Mouse (Mus musculus) thymus, adult 2 months (tissue): ENCODE measurements at regions not wholly inside any gene's neighbourhood (a gene's known extent, or its start where the extent isn't known, plus 50 kb on each side); places are given as distances from the start of the nearest gene placed in this dataset.

ENCODE experiments used
- DNase-seq: peaks from one replicate; pipeline ENCODE4 v3.0.0; 2021
- H3K27ac ChIP-seq: fragments of 200-500 bp; 2 replicates; pipeline ENCODE4 v1.5.1; 2012; ENCODE audit warnings: low read length, control low read depth; ENCODE audit not compliant: control insufficient read depth, insufficient read depth
- H3K27me3 ChIP-seq: fragments of 200-500 bp; 2 replicates; pipeline ENCODE4 v1.6.1; 2012; ENCODE audit warnings: mild to moderate bottlenecking, low read length, moderate library complexity, mixed read lengths; ENCODE audit not compliant: control insufficient read depth, insufficient read depth
- H3K36me3 ChIP-seq: fragments of 200-500 bp; 2 replicates; pipeline ENCODE4 v1.6.1; 2012; ENCODE audit warnings: mild to moderate bottlenecking, low read length, moderate library complexity; ENCODE audit not compliant: control insufficient read depth, insufficient read depth
- H3K4me1 ChIP-seq: fragments of 200-500 bp; replicated peaks from 2 replicates; pipeline ENCODE4 v1.6.1; 2012; ENCODE audit warnings: low read length; ENCODE audit not compliant: control insufficient read depth, insufficient read depth
- H3K4me3 ChIP-seq: fragments of 200-500 bp; 2 replicates; pipeline ENCODE4 v1.5.1; 2012; ENCODE audit warnings: mild to moderate bottlenecking, low read length, control low read depth, moderate library complexity; ENCODE audit not compliant: control insufficient read depth, insufficient read depth
- CTCF ChIP-seq: fragments of 200-500 bp; IDR thresholded peaks from 2 replicates; pipeline ENCODE4 v1.5.1; 2012; ENCODE audit warnings: mild to moderate bottlenecking, control low read depth, low read length, moderate library complexity, borderline replicate concordance; ENCODE audit not compliant: control insufficient read depth, poor library complexity, insufficient read depth; ENCODE audit errors: extremely low read depth
- POLR2A ChIP-seq: fragments of 200-500 bp; IDR thresholded peaks from 2 replicates; pipeline ENCODE4 v1.6.1; 2012; ENCODE audit warnings: mild to moderate bottlenecking, low read length, control low read depth, moderate library complexity; ENCODE audit not compliant: control insufficient read depth, poor library complexity, insufficient read depth; ENCODE audit errors: extremely low read depth
- WGBS: fragments of 180-500 bp; shearing (Covaris S2); methylation state at CpG from one replicate; pipeline ENCODE4 v1.1.7; 2018; 5-methylcytosine and 5-hydroxymethylcytosine counted together

DNA sequence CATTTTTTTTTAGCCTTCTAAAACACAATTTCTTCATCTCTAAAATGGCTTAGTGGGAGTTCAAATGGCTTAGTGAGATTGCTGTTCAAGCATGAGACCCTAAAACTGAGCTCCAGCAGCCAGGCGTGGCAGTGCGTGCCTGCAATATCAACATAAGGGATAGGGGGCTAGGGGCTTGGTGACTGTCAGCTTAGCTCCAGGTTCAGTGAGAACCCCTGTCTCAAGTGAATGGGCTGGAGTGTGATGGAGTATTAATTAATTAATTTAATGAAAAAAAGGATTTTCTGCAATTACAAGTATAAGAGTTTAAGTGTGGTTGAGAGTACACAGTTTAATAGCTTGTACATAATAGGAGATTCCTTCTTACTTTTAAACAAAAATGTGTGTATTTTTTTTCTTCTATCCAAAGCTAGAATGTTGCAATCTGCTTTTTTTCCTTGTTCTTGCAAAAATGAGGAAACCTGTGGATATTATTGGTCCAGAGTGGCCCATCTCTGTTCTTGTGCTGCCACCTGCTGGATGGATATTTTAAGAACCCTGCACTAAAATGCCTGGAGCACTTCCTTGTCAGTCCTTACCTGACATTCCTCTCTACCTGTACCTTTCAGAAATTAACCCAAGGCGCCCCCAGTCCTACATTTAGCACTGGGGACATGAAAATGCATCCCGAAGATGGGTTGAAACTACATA is 54.0 kb upstream of the Usp47 start:
- Histone ChIP-seq H3K27me3 (no peaks in the 10 kb centered on the region), H3K36me3 (no peaks in the 10 kb centered on the region), H3K4me1 (no peaks in the 10 kb centered on the region), H3K4me3 (no peak overlapping the region), H3K27ac (no peak overlapping the region)
- TF ChIP-seq CTCF, result no peak
- no peak for TF ChIP-seq POLR2A
- 57% methylated on average over 4 of the region's 4 CpGs for WGBS
- DNase-seq, result peak; percentile 32

DNA sequence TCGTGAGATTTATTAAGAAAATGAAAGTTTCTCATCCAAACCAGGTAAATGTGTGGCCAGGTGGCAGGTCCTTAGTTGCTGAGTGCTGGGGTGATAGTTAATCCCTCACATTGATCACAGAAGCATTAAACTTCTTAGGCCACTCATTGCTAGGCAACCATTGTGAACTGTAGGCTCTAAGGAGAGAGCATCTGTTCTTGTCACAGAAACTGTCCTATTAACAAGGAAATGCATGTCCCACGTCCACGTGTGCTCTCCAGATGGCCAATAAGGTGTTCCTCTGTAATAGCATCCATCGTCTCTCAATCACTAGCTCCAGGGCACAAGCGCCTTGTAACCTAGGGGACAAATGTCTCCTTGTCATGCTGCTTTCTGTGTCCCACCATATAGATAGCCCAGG is 55.0 kb upstream of the Usp47 start:
- TF ChIP-seq CTCF (no peak), POLR2A (no peak)
- H3K36me3 ChIP-seq, result no peaks in the 10 kb centered on the region
- H3K4me3 ChIP-seq, result no peak overlapping the region
- no peak overlapping the region for H3K27ac ChIP-seq
- no peak for DNase-seq
- 85% methylated on average over 5 of the region's 5 CpGs for WGBS
- no peaks in the 10 kb centered on the region for H3K27me3 ChIP-seq
- H3K4me1 ChIP-seq, result no peaks in the 10 kb centered on the region

DNA sequence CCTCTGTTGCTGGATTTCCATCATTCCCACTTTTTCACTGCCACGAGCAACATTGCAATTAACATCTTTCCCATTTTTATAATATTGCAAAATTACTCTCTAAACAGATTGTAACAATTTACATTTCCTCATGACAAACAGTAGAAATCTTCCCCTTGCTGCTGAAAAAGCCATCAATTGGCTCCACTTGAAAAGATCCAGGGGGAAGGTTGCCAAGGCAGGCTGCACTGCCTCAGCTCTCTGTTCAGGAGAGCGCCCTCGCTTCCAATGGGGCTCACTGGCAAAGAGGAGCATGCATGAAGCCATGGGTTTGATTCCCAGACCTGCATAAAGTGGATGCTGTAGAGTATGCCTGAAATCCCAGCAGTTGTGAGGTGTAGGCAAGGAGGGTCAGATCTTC is 56.6 kb upstream of the Usp47 start:
- no peak for TF ChIP-seq CTCF
- TF ChIP-seq POLR2A, result no peak
- Histone ChIP-seq H3K4me3 (no peak overlapping the region), H3K36me3 (no peaks in the 10 kb centered on the region), H3K27ac (no peak overlapping the region), H3K27me3 (no peaks in the 10 kb centered on the region), H3K4me1 (no peaks in the 10 kb centered on the region)
- 90% methylated on average over 3 of the region's 3 CpGs for WGBS
- DNase-seq, result no peak

DNA sequence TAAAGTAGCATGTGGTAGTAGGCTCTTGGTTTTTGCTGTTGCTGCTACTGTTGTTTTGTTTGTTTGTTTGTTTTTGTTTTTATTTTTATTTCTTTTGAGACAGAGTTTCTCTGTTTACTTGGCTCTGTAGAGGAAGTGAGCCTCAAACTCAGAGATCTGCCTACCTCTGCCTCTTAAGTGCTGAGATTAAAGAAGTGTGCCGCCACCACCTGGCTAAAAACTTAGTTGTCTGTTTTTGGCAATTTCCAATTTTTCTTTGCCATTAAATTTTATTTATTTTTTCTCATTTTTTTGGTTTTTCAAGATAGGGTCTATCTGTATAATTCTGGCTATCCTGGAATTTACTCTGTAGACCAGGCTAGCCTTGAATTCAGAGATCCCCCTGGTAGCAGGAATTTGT is 59.3 kb upstream of the Usp47 start:
- 88% methylated on average over 1 of the region's 1 CpGs for WGBS

DNA sequence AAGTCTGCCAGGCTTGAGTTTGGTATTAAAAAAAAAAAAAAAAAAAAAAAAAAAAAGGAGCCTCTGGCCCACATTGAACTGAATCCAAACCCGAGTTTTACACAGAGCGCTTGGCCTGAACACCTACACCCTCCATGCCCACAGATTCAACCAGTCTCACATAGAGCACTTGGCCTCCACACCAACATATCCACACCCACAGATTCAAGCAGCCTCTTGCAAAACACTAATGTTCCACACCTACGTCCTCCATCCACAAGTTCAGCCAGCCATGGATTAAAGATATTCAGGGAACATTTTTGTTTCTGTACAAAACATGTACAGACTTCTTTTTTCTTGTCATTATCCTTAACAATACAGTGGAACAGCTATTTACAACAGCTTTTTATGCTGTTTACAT is 63.3 kb upstream of the Usp47 start:
- no peaks in the 10 kb centered on the region for H3K36me3 ChIP-seq
- H3K27ac ChIP-seq, result no peak overlapping the region
- DNase-seq, result no peak
- TF ChIP-seq POLR2A (no peak), CTCF (no peak)
- WGBS, result 95% methylated on average over 3 of the region's 3 CpGs
- H3K4me3 ChIP-seq, result no peak overlapping the region
- H3K4me1 ChIP-seq, result no peaks in the 10 kb centered on the region
- H3K27me3 ChIP-seq, result no peaks in the 10 kb centered on the region

More for the DNA sequence above, 59.3 kb upstream of the Usp47 start:
- TF ChIP-seq CTCF, result no peak
- no peak for TF ChIP-seq POLR2A
- Histone ChIP-seq H3K27me3 (no peaks in the 10 kb centered on the region), H3K4me3 (no peak overlapping the region), H3K4me1 (no peaks in the 10 kb centered on the region), H3K36me3 (no peaks in the 10 kb centered on the region), H3K27ac (no peak overlapping the region)
- no peak for DNase-seq

DNA sequence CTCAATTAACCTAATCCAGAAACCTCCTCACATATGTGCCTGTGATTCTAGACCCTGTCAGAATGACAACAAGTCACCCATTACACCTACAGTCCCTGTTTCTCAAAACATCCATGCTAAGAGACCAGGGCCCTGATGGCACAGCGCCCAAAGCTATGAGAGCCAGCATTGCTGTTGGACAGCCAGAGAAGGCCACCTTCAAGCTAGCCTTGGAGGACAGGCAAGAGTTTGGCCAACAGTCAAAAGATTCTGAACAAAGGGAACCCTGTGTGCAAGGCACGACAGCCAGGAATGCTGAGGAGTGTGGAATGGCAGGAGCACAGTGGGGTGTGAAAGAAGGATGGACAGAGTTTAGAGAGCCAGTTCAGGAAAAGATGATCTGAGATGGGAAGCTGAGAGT is 66.6 kb upstream of the Usp47 start:
- DNase-seq, result no peak
- no peak for TF ChIP-seq POLR2A
- no peak for TF ChIP-seq CTCF
- Histone ChIP-seq H3K4me1 (no peaks in the 10 kb centered on the region), H3K4me3 (no peak overlapping the region), H3K36me3 (no peaks in the 10 kb centered on the region), H3K27me3 (no peaks in the 10 kb centered on the region), H3K27ac (no peak overlapping the region)
- 93% methylated on average over 2 of the region's 2 CpGs for WGBS

DNA sequence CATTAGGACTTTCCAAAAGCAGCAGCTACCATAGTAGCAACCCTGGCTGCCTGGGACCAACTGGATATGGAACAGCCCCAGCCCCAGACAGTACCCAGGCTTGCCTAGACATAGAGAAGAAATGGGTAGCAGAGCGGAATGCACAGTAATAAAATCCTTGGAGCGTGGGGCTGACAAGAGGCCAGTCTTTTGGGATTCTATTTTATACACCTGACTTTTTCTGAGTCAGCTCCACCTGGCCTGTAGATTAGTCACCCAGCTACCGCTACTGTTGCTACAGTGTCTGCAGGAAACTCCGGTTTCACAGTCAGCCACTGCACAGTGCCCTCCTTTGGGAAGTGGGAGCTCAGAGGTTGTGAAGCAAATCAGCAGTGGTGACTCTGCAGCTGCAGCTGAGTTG is 83.7 kb upstream of the Usp47 start:
- TF ChIP-seq POLR2A, result no peak
- no peak for TF ChIP-seq CTCF
- no peak overlapping the region for H3K27ac ChIP-seq
- no peak overlapping the region for H3K4me3 ChIP-seq
- no peaks in the 10 kb centered on the region for H3K4me1 ChIP-seq
- no peaks in the 10 kb centered on the region for H3K27me3 ChIP-seq
- DNase-seq, result no peak
- no peaks in the 10 kb centered on the region for H3K36me3 ChIP-seq
- WGBS, result 95% methylated on average over 4 of the region's 4 CpGs
